Mouse (Mus musculus) erythroblast, embryonic 14.5 days (primary cell): Measurements from ENCODE around the gene Bdh1.

Experiments
- GATA1 ChIP-seq: IDR thresholded peaks from 2 replicates; pipeline ENCODE4 v1.6.1; 2012; ENCODE audit warnings: low read length, inconsistent platforms, mixed read lengths
- TAL1 ChIP-seq: IDR thresholded peaks from 3 replicates; pipeline ENCODE4 v1.6.1; 2012; ENCODE audit warnings: low read length, inconsistent platforms, mixed read lengths

DNA sequence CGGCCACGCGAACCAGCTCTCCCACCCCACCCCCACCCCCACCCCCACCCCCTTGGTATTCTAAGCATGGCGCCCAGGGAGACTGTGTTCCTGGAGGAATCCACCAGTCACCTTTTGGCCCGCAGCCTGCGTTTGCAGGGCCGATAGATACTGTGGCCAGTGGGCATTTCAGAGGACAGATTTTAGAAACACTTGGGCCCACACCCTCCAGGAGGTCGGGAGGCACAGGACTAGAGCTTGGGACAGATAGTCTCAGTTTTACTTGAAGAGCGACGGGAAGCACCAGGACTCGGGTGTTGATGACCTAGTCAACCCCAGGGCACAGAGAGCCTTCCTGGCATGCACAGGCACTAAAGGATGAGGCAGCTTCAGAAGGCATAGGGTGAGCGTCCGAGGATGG, 38.4 kb downstream of the Bdh1 start:
- TF ChIP-seq GATA1 (no peak), TAL1 (no peak)
